Mouse (Mus musculus) adrenal gland, adult 2 months (tissue): ENCODE measurements around the gene Pdss2. TPM values are rescaled to one million over a fixed set of nuclear protein-coding genes. Genes with fewer than 3 reads are reported as not detected.

Experiments
- DNase-seq: peaks from one replicate; pipeline ENCODE4 v3.0.0; 2021
- polyA plus RNA-seq: library from polyadenylated mRNA; depleted of rRNA; stranded (reverse); fragments of >200 nt; gene quantifications from 2 replicates; pipeline ENCODE4 v1.2.3, GENCODE M21; 2012; rRNA removed
- total RNA-seq, 2 experiments: library from RNA; stranded (reverse); gene quantifications; 2 replicates each; pipeline ENCODE4 v1.2.3; 2021

Pdss2 gene
- total and polyA plus RNA-seq, 3 experiments, result 18.9 to 26.7 (median 19.9) TPM

GRCm38 (mm10) chr10:43485751-43486268 lies 264.5 kb downstream of the Pdss2 start:
- no peak for DNase-seq

- no peak for DNase-seq
These were observed 266.2 kb downstream of the Pdss2 start for GRCm38 (mm10) chr10:43487441-43488010.

GRCm38 (mm10) chr10:43488258-43488657 lies 267.0 kb downstream of the Pdss2 start:
- DNase-seq, result no peak

GRCm38 (mm10) chr10:43489139-43489538 lies 267.9 kb downstream of the Pdss2 start:
- DNase-seq, result peak; percentile 41

GRCm38 (mm10) chr10:43489550-43489949 lies 268.3 kb downstream of the Pdss2 start:
- DNase-seq, result no peak

GRCm38 (mm10) chr10:43490034-43490433 lies 268.7 kb downstream of the Pdss2 start:
- no peak for DNase-seq

- DNase-seq, result peak; percentile 23
These were observed 269.6 kb downstream of the Pdss2 start for GRCm38 (mm10) chr10:43490846-43491245.

- no peak for DNase-seq
These were observed 281.3 kb downstream of the Pdss2 start for GRCm38 (mm10) chr10:43502599-43502998.

GRCm38 (mm10) chr10:43504291-43504690 lies 283.0 kb downstream of the Pdss2 start:
- no peak for DNase-seq

GRCm38 (mm10) chr10:43507051-43507450 lies 285.8 kb downstream of the Pdss2 start:
- DNase-seq, result no peak

GRCm38 (mm10) chr10:43509228-43509627 lies 287.9 kb downstream of the Pdss2 start:
- DNase-seq, result no peak

GRCm38 (mm10) chr10:43512976-43513375 lies 291.7 kb downstream of the Pdss2 start:
- DNase-seq, result no peak

Other genes with a start within 250 kb of the Pdss2 start
- gene Sobp, start 47.0 kb upstream of the Pdss2 start, total RNA-seq, result 1 to 10 TPM; 4.9 to 5.1 TPM
- 5.1 and 5.4 TPM in 2 replicates for gene Sobp, start 47.0 kb upstream of the Pdss2 start, polyA plus RNA-seq
- under 1 TPM; 0.26 to 0.35 TPM for gene 9030612E09Rik, start 46.8 kb upstream of the Pdss2 start, total RNA-seq
- gene 9030612E09Rik, start 46.8 kb upstream of the Pdss2 start, polyA plus RNA-seq, result 0.51 and 0.73 TPM in 2 replicates